Mouse (Mus musculus) liver, adult 2 months (tissue): ENCODE data around the gene Trpm5. TPM values are rescaled to one million over a fixed set of nuclear protein-coding genes. Genes with fewer than 3 reads are reported as not detected.

ENCODE experiments used
- DNase-seq: peaks from one replicate; pipeline ENCODE4 v3.0.0-alpha.2; 2011; ENCODE audit warnings: low read depth, low spot score; ENCODE audit errors: extremely low read depth
- H3K27ac ChIP-seq: fragments of 200-500 bp; replicated peaks from 2 replicates; pipeline ENCODE4 v1.5.1; 2012; ENCODE audit warnings: low read depth, mild to moderate bottlenecking, control low read depth, inconsistent platforms, low read length; ENCODE audit not compliant: insufficient read depth
- H3K27me3 ChIP-seq: fragments of 200-500 bp; 2 replicates; pipeline ENCODE4 v1.6.1; 2012; ENCODE audit warnings: mild to moderate bottlenecking, moderate library complexity, low read length, inconsistent platforms; ENCODE audit not compliant: control insufficient read depth, insufficient read depth
- H3K36me3 ChIP-seq: fragments of 200-500 bp; 2 replicates; pipeline ENCODE4 v1.6.1; 2012; ENCODE audit warnings: low read length, inconsistent platforms; ENCODE audit not compliant: control insufficient read depth, insufficient read depth
- H3K4me1 ChIP-seq: fragments of 200-500 bp; 2 replicates; pipeline ENCODE4 v1.6.1; 2011; ENCODE audit warnings: low read length; ENCODE audit not compliant: control insufficient read depth, insufficient read depth
- H3K4me3 ChIP-seq: fragments of 200-500 bp; 2 replicates; pipeline ENCODE4 v1.5.1; 2011; ENCODE audit warnings: low read depth, mild to moderate bottlenecking, control low read depth, low read length, moderate library complexity; ENCODE audit not compliant: insufficient read depth
- H3K79me2 ChIP-seq: fragments of 200-500 bp; 2 replicates; pipeline ENCODE4 v1.6.1; 2012; ENCODE audit warnings: inconsistent platforms, mild to moderate bottlenecking, low read length, moderate library complexity; ENCODE audit not compliant: control insufficient read depth, insufficient read depth
- H3K9ac ChIP-seq: fragments of 200-500 bp; 2 replicates; pipeline ENCODE4 v1.6.1; 2012; ENCODE audit warnings: low read depth, mild to moderate bottlenecking, control low read depth, inconsistent platforms, low read length
- CTCF ChIP-seq: fragments of 200-500 bp; IDR thresholded peaks from 2 replicates; pipeline ENCODE4 v1.5.1; 2011; ENCODE audit warnings: low read depth, low read length, control low read depth
- POLR2A ChIP-seq: fragments of 200-500 bp; IDR thresholded peaks from 2 replicates; pipeline ENCODE4 v1.6.1; 2011; ENCODE audit warnings: low read length, control low read depth; ENCODE audit not compliant: insufficient read depth; ENCODE audit errors: extremely low read depth
- WGBS: fragments of 180-500 bp; shearing (Covaris S2); methylation state at CpG from one replicate; pipeline ENCODE4 v1.1.7; 2018; 5-methylcytosine and 5-hydroxymethylcytosine counted together
- polyA plus RNA-seq: library from polyadenylated mRNA; depleted of rRNA; stranded (reverse); fragments of >200 nt; gene quantifications from 2 replicates; pipeline ENCODE4 v1.2.3, GENCODE M21; 2012; rRNA removed
- total RNA-seq: library from RNA; depleted of rRNA; stranded (reverse); fragments of >200 nt; gene quantifications from 2 replicates; pipeline ENCODE4 v1.2.3, GENCODE M21; 2014; rRNA removed

Trpm5 gene
- total RNA-seq = under 0.01 and 0.07 TPM in 2 replicates
- polyA plus RNA-seq = 0.02 TPM in 1 of 2 replicates, not detected in the other

DNA sequence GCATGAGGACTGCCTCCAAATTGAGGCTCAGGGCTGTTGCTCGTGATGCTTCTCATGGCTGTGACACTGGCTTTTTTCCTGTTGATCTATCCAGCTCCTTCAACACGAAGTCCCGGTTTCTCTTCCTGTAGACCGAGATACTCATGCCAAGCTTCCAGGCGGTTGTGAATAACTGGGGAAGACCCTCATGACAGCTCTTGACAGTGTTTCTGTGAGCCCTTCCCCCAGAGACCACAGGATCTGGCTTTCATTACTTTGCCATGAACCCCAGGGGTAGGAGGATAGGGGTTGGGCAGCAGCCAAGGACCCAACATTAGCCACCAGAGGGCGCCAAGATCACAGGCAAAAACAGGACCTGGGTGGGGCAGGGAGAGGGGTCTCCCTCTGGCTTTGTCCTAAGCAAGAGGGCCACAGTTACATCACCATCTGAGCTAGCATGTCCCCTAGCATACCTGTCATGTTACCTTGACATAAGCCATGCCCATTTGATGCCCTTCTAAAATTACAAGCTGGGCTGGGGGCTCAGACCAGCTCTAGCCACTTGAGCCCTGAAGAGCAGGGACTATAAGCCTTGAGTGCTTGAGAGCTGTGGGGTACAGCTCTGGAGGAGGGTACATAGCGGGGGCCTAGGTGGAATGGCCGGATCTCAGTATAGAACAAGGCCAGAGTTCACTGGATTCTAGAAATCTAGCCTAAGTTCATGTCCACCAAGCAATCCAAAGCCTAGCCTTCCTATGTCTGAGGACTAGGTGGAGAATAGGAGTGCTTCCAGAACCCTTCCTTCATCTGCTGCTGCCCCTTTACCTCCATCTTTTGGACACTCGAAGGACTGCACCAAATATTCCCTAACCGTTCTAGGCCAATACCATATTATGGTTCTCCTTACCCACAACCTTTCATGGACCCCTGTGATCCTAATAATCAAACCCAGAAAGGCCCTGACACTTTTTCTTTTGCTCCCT, at the start of gene Trpm5:
Gene Trpm5, minus strand, starts transcription at position 51 of the 962 bp plus-strand sequence.
- 45% methylated on average over 10 of the region's 10 CpGs for WGBS
- peak; percentile 92 for TF ChIP-seq CTCF
- TF ChIP-seq POLR2A = no peak
- H3K27ac ChIP-seq = no peak within 1 kb of the TSS
- H3K79me2 ChIP-seq = no peaks in the 10 kb centered on the region
- no peak within 1 kb of the TSS for H3K9ac ChIP-seq
- no peaks in the 10 kb centered on the region for H3K27me3 ChIP-seq
- DNase-seq = no peak
- no peak within 1 kb of the TSS for H3K4me3 ChIP-seq
- H3K36me3 ChIP-seq = no peaks in the 10 kb centered on the region
- H3K4me1 ChIP-seq = no peaks in the 10 kb centered on the region

DNA sequence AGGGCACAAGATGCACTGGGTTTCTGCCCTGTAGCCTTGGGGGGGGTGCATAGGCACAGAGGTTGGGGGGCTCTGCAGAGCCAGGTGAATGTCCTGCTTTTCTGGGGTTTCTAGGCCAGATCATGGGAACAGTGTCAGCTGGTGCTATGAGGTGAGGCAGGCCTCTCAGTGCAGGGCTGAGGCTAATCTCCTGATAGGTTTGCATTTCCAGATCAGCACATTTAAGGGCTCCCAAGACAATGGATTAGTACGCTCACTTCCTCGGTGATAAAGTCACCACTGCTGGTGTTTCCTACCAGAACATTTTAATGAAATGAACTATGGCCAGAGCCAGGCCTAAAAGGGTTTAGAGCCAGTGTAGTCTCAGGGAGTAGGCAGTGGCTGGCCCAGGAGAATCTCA, 48.2 kb upstream of the Trpm5 start:
- TF ChIP-seq POLR2A (no peak), CTCF (no peak)
- WGBS = 87% methylated on average over 2 of the region's 2 CpGs
- H3K9ac ChIP-seq = no peak overlapping the region
- no peaks in the 10 kb centered on the region for H3K4me1 ChIP-seq
- H3K27me3 ChIP-seq = no peaks in the 10 kb centered on the region
- no peak overlapping the region for H3K4me3 ChIP-seq
- H3K36me3 ChIP-seq = no peaks in the 10 kb centered on the region
- no peak overlapping the region for H3K27ac ChIP-seq
- DNase-seq = no peak
- H3K79me2 ChIP-seq = no peaks in the 10 kb centered on the region

- Histone ChIP-seq H3K79me2 (no peaks in the 10 kb centered on the region), H3K9ac (no peak overlapping the region), H3K4me1 (no peaks in the 10 kb centered on the region), H3K4me3 (no peak overlapping the region), H3K36me3 (no peaks in the 10 kb centered on the region), H3K27me3 (no peaks in the 10 kb centered on the region), H3K27ac (no peak overlapping the region)
- no peak for DNase-seq
- whole genome bisulfite sequencing = 84% methylated on average over 4 of the region's 4 CpGs
- no peak for TF ChIP-seq CTCF
Measured at GRCm38 (mm10) chr7:143139932-143140331, 45.5 kb upstream of the Trpm5 start.

DNA sequence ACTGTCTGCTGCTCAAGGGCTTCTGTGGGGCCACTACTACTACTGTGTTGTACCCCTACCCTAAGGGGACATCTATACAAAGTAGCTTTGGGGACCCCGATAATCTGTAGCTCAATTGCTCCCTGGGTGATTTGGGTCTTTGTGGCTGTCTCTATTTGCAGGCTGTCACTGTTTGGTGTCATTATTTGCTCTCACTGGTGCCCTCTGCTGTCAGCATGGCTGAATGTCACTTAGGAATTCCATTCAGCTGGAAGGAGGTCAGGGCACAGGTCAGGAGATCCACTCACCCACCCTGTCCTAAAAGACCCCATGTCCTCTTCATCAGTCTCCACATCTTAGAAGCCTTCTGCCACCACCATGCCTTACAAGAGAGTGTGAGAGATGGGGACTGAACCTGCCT, 44.3 kb upstream of the Trpm5 start:
- TF ChIP-seq CTCF (peak; percentile 65), POLR2A (no peak)
- H3K4me1 ChIP-seq = no peaks in the 10 kb centered on the region
- 31% methylated on average over 1 of the region's 1 CpGs for whole genome bisulfite sequencing
- DNase-seq = peak; percentile 17
- no peaks in the 10 kb centered on the region for H3K27me3 ChIP-seq
- no peak overlapping the region for H3K9ac ChIP-seq
- H3K4me3 ChIP-seq = no peak overlapping the region
- H3K27ac ChIP-seq = no peak overlapping the region
- H3K36me3 ChIP-seq = no peaks in the 10 kb centered on the region
- no peaks in the 10 kb centered on the region for H3K79me2 ChIP-seq

DNA sequence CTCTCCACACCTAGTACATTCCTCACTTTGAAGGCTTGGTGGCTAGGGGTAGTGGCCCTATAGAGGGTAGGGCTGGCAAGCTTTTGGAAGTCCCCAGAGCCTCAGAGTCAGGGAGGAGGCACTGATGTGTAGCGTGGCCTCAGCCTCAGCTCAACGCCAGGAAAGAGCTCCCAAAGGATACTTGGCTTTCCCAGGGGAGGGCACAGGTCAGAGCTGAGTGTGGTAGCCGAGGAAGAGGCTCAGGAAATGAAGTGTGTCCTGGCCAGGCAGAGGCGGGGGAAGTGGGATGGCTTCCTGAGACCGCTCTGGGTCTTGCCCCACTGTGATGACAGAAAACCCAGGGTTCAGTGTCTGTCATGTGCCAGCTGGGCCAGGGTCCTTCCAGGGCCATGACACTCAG, 42.1 kb upstream of the Trpm5 start:
- no peak for DNase-seq
- Histone ChIP-seq H3K27me3 (no peaks in the 10 kb centered on the region), H3K4me3 (no peak overlapping the region), H3K9ac (no peak overlapping the region), H3K27ac (no peak overlapping the region), H3K36me3 (no peaks in the 10 kb centered on the region), H3K4me1 (no peaks in the 10 kb centered on the region), H3K79me2 (no peaks in the 10 kb centered on the region)
- TF ChIP-seq CTCF = no peak
- TF ChIP-seq POLR2A = no peak
- WGBS = 77% methylated on average over 5 of the region's 5 CpGs

- no peak for TF ChIP-seq POLR2A
- no peak for TF ChIP-seq CTCF
- no peak overlapping the region for H3K4me3 ChIP-seq
- no peaks in the 10 kb centered on the region for H3K4me1 ChIP-seq
- 60% methylated on average over 2 of the region's 2 CpGs for WGBS
- H3K27me3 ChIP-seq = 0 out of 2 replicates have a peak, but pooled peaks cover under 1% of the 10 kb centered on the region
- no peak overlapping the region for H3K9ac ChIP-seq
- DNase-seq = no peak
- no peaks in the 10 kb centered on the region for H3K36me3 ChIP-seq
- no peaks in the 10 kb centered on the region for H3K79me2 ChIP-seq
- no peak overlapping the region for H3K27ac ChIP-seq
Measured at GRCm38 (mm10) chr7:143136125-143136524, 41.7 kb upstream of the Trpm5 start.
